Mouse (Mus musculus): ENCODE data around the gene Rasl11a. TPM values are rescaled to one million over a fixed set of nuclear protein-coding genes. Genes with fewer than 3 reads are reported as not detected.

Rasl11a gene
- polyA plus RNA-seq, 1 experiment from 2014 or later: 12.7 TPM

Other genes starting within 250 kb of the Rasl11a start
- 14.4 and 16.8 TPM in 2 replicates for gene Usp12, start 50.1 kb upstream of the Rasl11a start, polyA plus RNA-seq (2015; fragmentation: Nextera tagmentation; extraction: Ambion mirVana)
- 337 and 386 TPM in 2 replicates for gene Rpl21, start 12.2 kb upstream of the Rasl11a start, polyA plus RNA-seq (2015; fragmentation: Nextera tagmentation; extraction: Ambion mirVana)
- gene Gtf3a, start 103.6 kb downstream of the Rasl11a start, polyA plus RNA-seq (2015; fragmentation: Nextera tagmentation; extraction: Ambion mirVana): 107 and 115 TPM in 2 replicates
- 25.7 and 31.7 TPM in 2 replicates for gene Mtif3, start 118.7 kb downstream of the Rasl11a start, polyA plus RNA-seq (2015; fragmentation: Nextera tagmentation; extraction: Ambion mirVana)
- gene Lnx2, start 231.5 kb downstream of the Rasl11a start, polyA plus RNA-seq (2015; fragmentation: Nextera tagmentation; extraction: Ambion mirVana): 4.2 and 6.5 TPM in 2 replicates
- gene Polr1d, start 232.0 kb downstream of the Rasl11a start, polyA plus RNA-seq (2015; fragmentation: Nextera tagmentation; extraction: Ambion mirVana): 106 and 112 TPM in 2 replicates